In the genomic region with DNA sequence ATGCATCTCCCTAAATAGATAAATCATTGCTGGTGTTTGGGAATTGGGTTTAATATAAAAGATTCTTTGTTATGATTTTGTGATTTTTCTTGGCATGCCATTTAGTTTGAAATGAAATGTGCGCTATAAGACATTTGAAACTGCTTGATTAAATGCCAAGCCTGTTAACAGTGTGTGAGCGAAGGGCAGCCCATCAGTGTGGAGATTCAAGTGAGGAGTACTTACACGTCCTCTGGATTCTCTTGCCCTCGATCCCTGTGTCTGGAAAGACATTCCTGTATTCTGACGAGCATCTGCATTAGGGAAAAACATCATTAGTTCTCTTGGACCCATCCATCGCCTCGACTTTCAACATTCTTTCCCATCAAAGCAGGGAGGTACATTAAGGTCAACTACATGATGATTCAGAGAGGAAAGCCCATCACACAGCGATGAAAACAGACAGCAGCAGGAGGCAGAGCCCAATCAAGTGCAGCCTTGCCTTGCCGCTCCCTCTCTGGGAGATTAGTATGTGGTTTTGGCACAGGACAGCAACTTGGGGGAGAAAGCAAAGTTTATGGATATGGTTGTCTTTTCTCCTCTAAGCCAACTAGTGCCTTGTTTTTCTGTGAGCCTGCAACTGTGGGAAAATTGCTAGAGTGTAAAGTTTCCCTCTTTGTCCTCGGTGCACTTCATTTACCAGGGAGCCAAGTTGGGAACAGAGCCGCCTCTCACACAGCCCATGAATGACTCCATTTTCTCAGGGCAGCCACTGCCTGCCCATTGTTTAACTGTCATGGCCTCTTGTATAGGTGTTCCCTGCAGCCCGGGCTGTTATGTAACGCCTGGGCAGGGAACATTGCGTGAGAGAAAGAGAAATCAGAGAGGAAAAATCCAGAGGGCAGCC, we compare ENCODE assay signal across 9 mouse cellular contexts. TPM values are rescaled to one million over a fixed set of nuclear protein-coding genes. Genes with fewer than 3 reads are reported as not detected.
DNase-seq lines count a peak whose midpoint lies in the region; ATAC-seq and TF ChIP-seq lines count a peak whose summit lies in the region.
"Had no signal": no experiment of that assay in that cellular context is flagged by ENCODE, and none has a peak within 500 bp of the region (broad histone marks: within the 10 kb centered on the region; RNA-seq: fewer than 3 reads in every experiment).

No protein-coding gene starts in this region.

- H3K27me3 ChIP-seq in kidney, embryonic 15.5 days = no peaks in the 10 kb centered on the region
- H3K27me3 ChIP-seq in embryonic facial prominence, embryonic 10.5 days (replicated peaks; ENCODE audit: low read depth, poor library complexity, severe bottlenecking) = no peaks in the 10 kb centered on the region
- 0 out of 2 replicates have a peak, but pooled peaks cover 2% of the 10 kb centered on the region for H3K27me3 ChIP-seq in hindbrain, embryonic 12.5 days
- H3K27me3 ChIP-seq in lung, postnatal 0 days (replicated peaks; ENCODE audit: insufficient read depth, low read length) = no peaks in the 10 kb centered on the region
- H3K27me3 ChIP-seq in stomach, embryonic 15.5 days (replicated peaks) = no peaks in the 10 kb centered on the region
- H3K27me3 ChIP-seq: liver, embryonic 15.5 days had no signal

- 0 out of 2 replicates have a peak, but pooled peaks have one; percentile 19 for TF ChIP-seq EP300 in lung, postnatal 0 days (IDR thresholded peaks at IDR 0.05)

- peak; percentile 41 for DNase-seq in kidney, adult 9 months
- DNase-seq in embryonic facial prominence, embryonic 10.5 days (ENCODE audit: low spot score) = no peak
- DNase-seq in lung, postnatal 0 days (ENCODE audit: low spot score) = peak; percentile 56
- DNase-seq in spleen, postnatal 36 days (ENCODE audit: low spot score in 2 of 2) = no peak
- DNase-seq in urinary bladder, postnatal 4 days (ENCODE audit: low spot score in 2 of 2) = no peak

- no peak overlapping the region for H3K27ac ChIP-seq in kidney, embryonic 15.5 days
- H3K27ac ChIP-seq in embryonic facial prominence, embryonic 10.5 days (replicated peaks) = peak overlapping the region; percentile 37
- H3K27ac ChIP-seq in hindbrain, embryonic 12.5 days = peak overlapping the region; percentile 80
- peak overlapping the region; percentile 57 for H3K27ac ChIP-seq in lung, postnatal 0 days (ENCODE audit: low read length)
- H3K27ac ChIP-seq in stomach, embryonic 15.5 days = peak overlapping the region; percentile 73
- H3K27ac ChIP-seq: liver, embryonic 15.5 days had no signal

- ATAC-seq in kidney, embryonic 15.5 days (replicated peaks; ENCODE audit: low FRiP score) = no peak
- peak; percentile 95 for ATAC-seq in hindbrain, embryonic 12.5 days (ENCODE audit: low FRiP score)
- ATAC-seq in lung, postnatal 0 days = peak; percentile 75
- no peak for ATAC-seq in stomach, embryonic 15.5 days (ENCODE audit: insufficient read depth, low FRiP score, low read depth)

- no peak for TF ChIP-seq CTCF in lung, postnatal 0 days (IDR thresholded peaks at IDR 0.05)

- H3K36me3 ChIP-seq in kidney, embryonic 15.5 days = no peaks in the 10 kb centered on the region
- no peaks in the 10 kb centered on the region for H3K36me3 ChIP-seq in embryonic facial prominence, embryonic 10.5 days (replicated peaks)
- H3K36me3 ChIP-seq in hindbrain, embryonic 12.5 days = no peaks in the 10 kb centered on the region
- no peaks in the 10 kb centered on the region for H3K36me3 ChIP-seq in lung, postnatal 0 days (ENCODE audit: insufficient read depth, low read length)
- H3K36me3 ChIP-seq in stomach, embryonic 15.5 days = no peaks in the 10 kb centered on the region
- H3K36me3 ChIP-seq: liver, embryonic 15.5 days had no signal

- WGBS in kidney, embryonic 15.5 days = 66% methylated on average over 14 of the region's 14 CpGs
- 60% methylated on average over 14 of the region's 14 CpGs for WGBS in embryonic facial prominence, embryonic 10.5 days
- WGBS in hindbrain, embryonic 12.5 days = 42% methylated on average over 14 of the region's 14 CpGs
- 44% methylated on average over 14 of the region's 14 CpGs for WGBS in lung, postnatal 0 days
- 48% methylated on average over 14 of the region's 14 CpGs for WGBS in stomach, embryonic 15.5 days

- H3K9me3 ChIP-seq in kidney, embryonic 15.5 days (replicated peaks) = no peaks in the 10 kb centered on the region
- H3K9me3 ChIP-seq in embryonic facial prominence, embryonic 10.5 days = no peaks in the 10 kb centered on the region
- H3K9me3 ChIP-seq in hindbrain, embryonic 12.5 days (replicated peaks) = no peaks in the 10 kb centered on the region
- no peaks in the 10 kb centered on the region for H3K9me3 ChIP-seq in lung, postnatal 0 days (ENCODE audit: low read length)
- no peaks in the 10 kb centered on the region for H3K9me3 ChIP-seq in stomach, embryonic 15.5 days
- H3K9me3 ChIP-seq: liver, embryonic 15.5 days had no signal

- no peaks in the 10 kb centered on the region for H3K4me1 ChIP-seq in kidney, embryonic 15.5 days
- peaks cover 13% of the 10 kb centered on the region for H3K4me1 ChIP-seq in embryonic facial prominence, embryonic 10.5 days
- peaks cover 14% of the 10 kb centered on the region for H3K4me1 ChIP-seq in hindbrain, embryonic 12.5 days
- H3K4me1 ChIP-seq in lung, postnatal 0 days (ENCODE audit: insufficient read depth, low read depth, low read length) = no peaks in the 10 kb centered on the region
- peaks cover 3% of the 10 kb centered on the region; the same call in 1 of the 2 replicates for H3K4me1 ChIP-seq in stomach, embryonic 15.5 days

- no peak overlapping the region for H3K4me2 ChIP-seq in kidney, embryonic 15.5 days
- H3K4me2 ChIP-seq in hindbrain, embryonic 12.5 days (replicated peaks) = no peak overlapping the region
- no peak overlapping the region for H3K4me2 ChIP-seq in lung, postnatal 0 days (replicated peaks; ENCODE audit: low read depth, low read length)
- H3K4me2 ChIP-seq in stomach, embryonic 15.5 days = no peak overlapping the region
- H3K4me2 ChIP-seq: liver, embryonic 15.5 days had no signal

- H3K4me3 ChIP-seq in kidney, embryonic 15.5 days (replicated peaks) = no peak overlapping the region
- no peak overlapping the region for H3K4me3 ChIP-seq in embryonic facial prominence, embryonic 10.5 days
- no peak overlapping the region for H3K4me3 ChIP-seq in hindbrain, embryonic 12.5 days
- no peak overlapping the region for H3K4me3 ChIP-seq in lung, postnatal 0 days (ENCODE audit: low read depth, low read length)
- H3K4me3 ChIP-seq in stomach, embryonic 15.5 days (replicated peaks) = no peak overlapping the region
- H3K4me3 ChIP-seq: liver, embryonic 15.5 days had no signal

- H3K9ac ChIP-seq in kidney, embryonic 15.5 days = no peak overlapping the region
- no peak overlapping the region for H3K9ac ChIP-seq in hindbrain, embryonic 12.5 days
- H3K9ac ChIP-seq in lung, postnatal 0 days (replicated peaks; ENCODE audit: low read depth) = no peak overlapping the region
- no peak overlapping the region for H3K9ac ChIP-seq in stomach, embryonic 15.5 days
- H3K9ac ChIP-seq: liver, embryonic 15.5 days had no signal

RNA-seq across cellular contexts. Expression of gene Zfp648, which starts 44.6 kb away (rescaled TPM):
- polyA plus RNA-seq in kidney, embryonic 15.5 days (2015; fragmentation: Nextera tagmentation; extraction: Ambion mirVana) = 0.26 and 0.28 TPM in 2 replicates
- 0.15 TPM in 1 of 2 replicates, not detected in the other for polyA plus RNA-seq in embryonic facial prominence, embryonic 10.5 days (2016; fragmentation: Nextera tagmentation; extraction: Ambion mirVana)
- polyA plus RNA-seq in hindbrain, embryonic 12.5 days (2016; fragmentation: Nextera tagmentation; extraction: Ambion mirVana) = 0.72 and 1.1 TPM in 2 replicates
- not detected in 2 replicates for polyA plus RNA-seq in lung, postnatal 0 days (2015; fragmentation: Nextera tagmentation; extraction: Ambion mirVana)
- 0.06 TPM in 1 of 2 replicates, not detected in the other for polyA plus RNA-seq in stomach, embryonic 15.5 days (2015; fragmentation: Nextera tagmentation; extraction: Ambion mirVana)
- polyA plus RNA-seq: liver, embryonic 15.5 days had no signal

Comparison
In these comparisons a context has a peak if more than half of its experiments do, and no peak if none do; other contexts are left out.
1. DNase-seq: peak in kidney, adult 9 months (single experiment) and lung, postnatal 0 days (single experiment); none in embryonic facial prominence, embryonic 10.5 days (single experiment), spleen, postnatal 36 days (0 of 2) and urinary bladder, postnatal 4 days (0 of 2).
2. ATAC-seq: peak in hindbrain, embryonic 12.5 days (single experiment) and lung, postnatal 0 days (single experiment); none in kidney, embryonic 15.5 days (single experiment) and stomach, embryonic 15.5 days (single experiment).